Mouse (Mus musculus) c-Kit-positive CD71-positive TER-119-negative erythroid progenitor cells, embryonic 14.5 days (primary cell): ENCODE results near the gene Crls1.
A peak's percentile ranks its signal among the peaks of the same experiment; 100 is the strongest.

ENCODE experiments used
- DNase-seq: peaks from one replicate; pipeline ENCODE4 v3.0.0-alpha.2; 2013; ENCODE audit warnings: low read depth

Gene Crls1

GRCm38 (mm10) chr2:132884303-132884967 is 38.0 kb downstream of the Crls1 start:
- no peak for DNase-seq

- no peak for DNase-seq
Measured at GRCm38 (mm10) chr2:132885312-132885711, 38.8 kb downstream of the Crls1 start.

DNA sequence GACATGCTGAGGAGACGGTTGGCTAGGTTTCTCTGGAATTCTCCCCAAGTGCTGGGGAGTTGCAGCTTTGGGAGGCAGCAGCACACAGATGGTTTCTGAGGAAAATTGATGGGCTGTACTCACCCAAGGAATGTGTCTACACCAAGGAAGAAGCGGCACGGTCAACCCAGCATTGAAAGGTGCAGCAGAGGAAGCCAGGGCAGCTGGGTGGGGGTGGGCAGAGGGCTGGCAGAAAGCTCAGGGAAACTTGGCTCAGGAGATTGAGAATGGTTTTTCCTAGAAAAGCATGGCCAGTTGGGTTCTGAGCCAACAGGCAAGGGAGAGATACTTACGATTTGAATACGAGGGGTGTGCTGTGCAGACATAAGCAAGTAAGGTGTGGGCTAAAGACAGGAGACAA is 47.4 kb downstream of the Crls1 start:
- DNase-seq, result no peak

- no peak for DNase-seq
Measured at GRCm38 (mm10) chr2:132898211-132898610, 51.7 kb downstream of the Crls1 start.

DNA sequence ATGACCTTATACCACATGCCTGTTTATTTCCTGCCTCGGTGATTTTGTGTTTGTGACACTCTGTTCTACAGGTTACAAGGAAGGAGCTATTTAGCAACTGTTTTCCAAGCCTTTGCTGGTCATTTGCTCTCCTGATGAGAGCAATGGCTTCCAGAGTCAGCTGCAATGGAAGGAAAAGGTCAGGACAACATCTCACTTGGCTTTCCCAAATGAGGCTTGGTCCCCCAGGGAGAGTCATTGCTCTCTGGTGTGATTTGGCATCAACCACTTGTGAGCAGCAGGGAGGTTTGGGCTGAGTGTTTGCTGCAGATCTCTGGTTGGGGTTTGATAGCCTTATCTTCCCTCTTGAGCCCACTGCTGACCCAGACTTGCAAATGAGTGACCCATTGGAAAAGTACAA is 54.1 kb downstream of the Crls1 start:
- DNase-seq, result no peak

DNA sequence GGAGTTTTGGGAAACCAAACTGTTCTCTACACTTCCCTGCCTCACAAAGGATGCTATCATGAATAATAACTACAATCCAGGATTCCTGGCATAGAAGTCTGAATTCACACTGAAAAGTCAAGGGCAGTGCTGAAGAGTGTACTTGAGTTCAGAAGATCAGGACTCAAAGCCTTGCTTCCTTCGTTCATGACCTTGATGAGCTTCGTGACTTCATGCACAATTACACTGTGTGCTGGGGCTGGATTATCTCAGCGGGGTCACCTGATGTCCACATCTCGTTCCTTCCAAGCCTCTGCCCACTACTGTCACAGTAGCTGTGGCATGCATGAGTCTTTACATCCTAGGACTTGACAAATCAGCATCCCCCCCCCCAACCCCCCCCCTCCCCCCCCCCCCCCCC is 55.2 kb downstream of the Crls1 start:
- DNase-seq, result no peak

DNA sequence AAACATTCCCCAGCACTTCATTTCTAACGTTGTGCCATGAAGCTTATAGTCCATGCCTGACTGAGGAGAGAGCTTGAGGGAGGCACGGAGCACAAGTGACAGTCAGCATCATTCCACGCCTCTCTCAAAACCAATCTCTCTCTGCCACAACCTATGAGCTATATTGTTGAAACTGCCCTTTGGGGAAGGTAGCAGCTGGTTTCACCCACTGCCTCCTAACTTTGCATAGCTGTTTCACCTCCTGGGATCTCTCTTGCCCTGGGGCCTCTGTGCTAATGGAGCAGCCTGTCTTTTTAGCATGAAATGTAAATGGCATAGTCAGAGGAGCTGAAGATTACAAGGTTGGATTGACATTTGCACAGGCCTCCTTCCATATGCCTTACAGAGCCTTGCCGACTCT is 55.6 kb downstream of the Crls1 start:
- DNase-seq, result no peak

GRCm38 (mm10) chr2:132903498-132903897 is 57.0 kb downstream of the Crls1 start:
- DNase-seq, result peak; percentile 43

GRCm38 (mm10) chr2:132904961-132905360 is 58.5 kb downstream of the Crls1 start:
- no peak for DNase-seq

DNA sequence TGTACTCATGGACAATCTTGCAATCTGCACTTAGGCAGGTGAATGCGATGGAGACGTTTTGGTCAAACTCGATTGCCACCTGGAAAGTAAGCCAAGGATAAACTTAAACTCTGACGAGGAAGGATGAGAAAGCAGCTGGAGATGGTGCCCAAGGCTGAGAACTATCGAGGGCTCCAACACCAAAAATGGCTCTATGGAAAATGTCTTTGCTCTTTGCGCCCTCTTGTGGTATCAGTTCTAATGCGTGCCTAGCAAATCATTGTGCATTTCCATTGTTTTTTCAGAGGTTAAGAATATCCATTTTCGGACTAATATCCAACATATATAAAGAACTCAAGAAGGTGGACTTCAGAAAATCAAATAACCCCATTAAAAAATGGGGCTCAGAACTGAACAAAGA is 60.3 kb downstream of the Crls1 start:
- DNase-seq, result peak; percentile 23

DNA sequence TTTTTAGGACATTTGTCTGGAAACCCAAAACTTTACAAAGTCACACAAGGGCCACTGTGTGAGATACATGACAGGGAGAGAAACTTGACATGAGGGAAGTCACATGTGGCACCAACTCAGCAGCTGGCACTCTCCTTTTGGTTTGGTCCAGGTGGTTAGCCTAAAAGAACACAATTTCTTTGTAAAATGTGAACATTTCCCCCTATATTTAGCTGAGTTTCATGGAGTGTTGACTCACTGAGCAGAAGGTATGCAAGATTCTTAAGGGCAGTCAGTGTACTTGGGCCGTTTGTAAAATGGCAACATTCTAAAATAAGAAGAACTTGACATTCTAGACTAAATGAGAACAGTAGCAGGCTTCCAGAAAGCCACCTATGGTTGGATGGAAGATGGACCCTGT is 68.3 kb downstream of the Crls1 start:
- no peak for DNase-seq
